Mouse (Mus musculus) intestine, embryonic 15.5 days (tissue): ENCODE data around the gene Nudt9. TPM values are rescaled to one million over a fixed set of nuclear protein-coding genes. Genes with fewer than 3 reads are reported as not detected.
"Not testable (repeated sequence)": the region's sequence is repeated elsewhere in the genome, so short reads cannot be mapped to it uniquely, and the experiment has no call there.

Experiments
- ATAC-seq: fragments of 200-750 bp; cut with Nextera tagmentation; 2 replicates; pipeline ENCODE4 v1.8.0; 2017; ENCODE audit warnings: moderate TSS enrichment, moderate library complexity
- H3K27ac ChIP-seq: fragments of 300-500 bp; sonication (generic); 2 replicates; pipeline ENCODE4 v1.5.1; 2015; ENCODE audit warnings: mild to moderate bottlenecking, inconsistent platforms
- H3K27me3 ChIP-seq: fragments of 300-500 bp; sonication (generic); replicated peaks from 2 replicates; pipeline ENCODE4 v1.6.1; 2015; ENCODE audit warnings: inconsistent platforms
- H3K36me3 ChIP-seq: fragments of 300-500 bp; sonication (generic); 2 replicates; pipeline ENCODE4 v1.6.1; 2015; ENCODE audit warnings: inconsistent platforms
- H3K4me1 ChIP-seq: fragments of 300-500 bp; sonication (generic); replicated peaks from 2 replicates; pipeline ENCODE4 v1.6.1; 2015; ENCODE audit warnings: inconsistent platforms
- H3K4me2 ChIP-seq: fragments of 300-500 bp; sonication (generic); replicated peaks from 2 replicates; pipeline ENCODE4 v1.6.1; 2015; ENCODE audit warnings: mild to moderate bottlenecking, inconsistent platforms
- H3K4me3 ChIP-seq: fragments of 300-500 bp; sonication (generic); replicated peaks from 2 replicates; pipeline ENCODE4 v1.5.1; 2015; ENCODE audit warnings: inconsistent platforms
- H3K9ac ChIP-seq: fragments of 300-500 bp; sonication (generic); 2 replicates; pipeline ENCODE4 v1.6.1; 2015; ENCODE audit warnings: inconsistent platforms
- H3K9me3 ChIP-seq: fragments of 300-500 bp; sonication (generic); 2 replicates; pipeline ENCODE4 v1.6.1; 2016; ENCODE audit warnings: inconsistent platforms
- WGBS: fragments of 180-500 bp; shearing (Covaris S2); methylation state at CpG from one replicate; pipeline ENCODE4 v1.1.7; 2015; 5-methylcytosine and 5-hydroxymethylcytosine counted together
- polyA plus RNA-seq: library from polyadenylated mRNA; unstranded; fragments of >200 nt; fragmentation: Nextera tagmentation; extraction: Ambion mirVana; gene quantifications from 2 replicates; pipeline ENCODE4 v1.2.1, GENCODE M21; 2015

Gene Nudt9
- polyA plus RNA-seq, 1 experiment from 2014 or later, result 63.6 TPM

GRCm38 (mm10) chr5:104021597-104022378 lies 24.3 kb upstream of the Nudt9 start, which contains the start of gene Hsd17b11:
Gene Hsd17b11 (minus strand): TSS chr5:104021919.
- peak; percentile 96 for ATAC-seq
- Histone ChIP-seq H3K27ac (peak within 1 kb of the TSS; percentile 92), H3K4me3 (peak within 1 kb of the TSS; percentile 47), H3K4me2 (peak within 1 kb of the TSS; percentile 73), H3K9ac (peak within 1 kb of the TSS; percentile 48), H3K9me3 (no peaks in the 10 kb centered on the region), H3K27me3 (no peaks in the 10 kb centered on the region), H3K4me1 (peaks cover 10% of the 10 kb centered on the region; the same call in 1 of the 2 replicates), H3K36me3 (peaks cover 8% of the 10 kb centered on the region)
- 1% methylated on average over 31 of the region's 31 CpGs for WGBS

DNA sequence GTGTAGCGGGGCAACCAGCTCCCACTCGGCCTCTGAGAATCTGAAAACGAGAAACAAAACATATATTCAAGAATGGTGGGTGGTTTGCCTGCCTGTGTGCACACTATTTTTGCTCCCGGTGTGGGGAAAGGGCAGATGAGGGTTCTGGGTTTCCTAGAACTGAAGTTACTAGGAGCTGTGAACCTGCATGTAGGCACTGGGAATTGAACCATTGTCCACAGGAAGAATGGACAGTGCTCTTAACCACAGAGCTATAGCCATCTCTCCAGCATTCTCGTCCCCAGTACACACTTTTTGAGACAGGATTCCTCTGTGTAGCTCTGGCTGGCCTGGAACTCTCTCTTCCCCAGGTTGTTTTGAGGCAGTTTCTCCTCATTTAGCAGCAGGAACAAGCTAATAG lies 23.5 kb upstream of the Nudt9 start:
- Histone ChIP-seq H3K9me3 (no peaks in the 10 kb centered on the region), H3K4me3 (0 out of 2 replicates have a peak overlapping the region, but pooled peaks have one; percentile 47)
- WGBS, result 36% methylated on average over 5 of the region's 5 CpGs

GRCm38 (mm10) chr5:104023289-104024020 lies 22.7 kb upstream of the Nudt9 start:
- no peak overlapping the region for H3K4me2 ChIP-seq
- H3K36me3 ChIP-seq, result no peaks in the 10 kb centered on the region
- H3K27ac ChIP-seq, result no peak overlapping the region
- no peak overlapping the region for H3K9ac ChIP-seq
- no peak overlapping the region for H3K4me3 ChIP-seq
- WGBS, result 72% methylated on average over 8 of the region's 8 CpGs
- no peaks in the 10 kb centered on the region for H3K9me3 ChIP-seq
- no peaks in the 10 kb centered on the region for H3K27me3 ChIP-seq
- peaks cover 10% of the 10 kb centered on the region; the same call in 1 of the 2 replicates for H3K4me1 ChIP-seq
- no peak for ATAC-seq

More for the DNA sequence above, 23.5 kb upstream of the Nudt9 start:
- H3K27ac ChIP-seq, result peak overlapping the region; percentile 92; the same call in 1 of the 2 replicates
- peaks cover 5% of the 10 kb centered on the region; the same call in 1 of the 2 replicates for H3K36me3 ChIP-seq
- H3K9ac ChIP-seq, result no peak overlapping the region
- peak overlapping the region; percentile 73 for H3K4me2 ChIP-seq
- ATAC-seq, result no peak
- no peaks in the 10 kb centered on the region for H3K27me3 ChIP-seq
- H3K4me1 ChIP-seq, result peaks cover 10% of the 10 kb centered on the region; the same call in 1 of the 2 replicates

GRCm38 (mm10) chr5:104024193-104024592 lies 21.9 kb upstream of the Nudt9 start:
- H3K4me2 ChIP-seq, H3K4me3 ChIP-seq, H3K27ac ChIP-seq, H3K36me3 ChIP-seq, H3K4me1 ChIP-seq, H3K27me3 ChIP-seq, H3K9ac ChIP-seq, H3K9me3 ChIP-seq, ATAC-seq: not testable (repeated sequence)
- WGBS, result 77% methylated on average over 5 of the region's 5 CpGs

- ATAC-seq, result no peak
- H3K9ac ChIP-seq, result no peak overlapping the region
- H3K9me3 ChIP-seq, result no peaks in the 10 kb centered on the region
- no peak overlapping the region for H3K4me3 ChIP-seq
- 0 out of 2 replicates have a peak overlapping the region, but pooled peaks have one; percentile 27 for H3K27ac ChIP-seq
- H3K4me2 ChIP-seq, result 0 out of 2 replicates have a peak overlapping the region, but pooled peaks have one; percentile 26
- H3K27me3 ChIP-seq, result no peaks in the 10 kb centered on the region
- WGBS, result 72% methylated on average over 11 of the region's 11 CpGs
- H3K4me1 ChIP-seq, result peaks cover 10% of the 10 kb centered on the region; the same call in 1 of the 2 replicates
- no peaks in the 10 kb centered on the region for H3K36me3 ChIP-seq
These were observed 21.3 kb upstream of the Nudt9 start for GRCm38 (mm10) chr5:104024762-104025161.

DNA sequence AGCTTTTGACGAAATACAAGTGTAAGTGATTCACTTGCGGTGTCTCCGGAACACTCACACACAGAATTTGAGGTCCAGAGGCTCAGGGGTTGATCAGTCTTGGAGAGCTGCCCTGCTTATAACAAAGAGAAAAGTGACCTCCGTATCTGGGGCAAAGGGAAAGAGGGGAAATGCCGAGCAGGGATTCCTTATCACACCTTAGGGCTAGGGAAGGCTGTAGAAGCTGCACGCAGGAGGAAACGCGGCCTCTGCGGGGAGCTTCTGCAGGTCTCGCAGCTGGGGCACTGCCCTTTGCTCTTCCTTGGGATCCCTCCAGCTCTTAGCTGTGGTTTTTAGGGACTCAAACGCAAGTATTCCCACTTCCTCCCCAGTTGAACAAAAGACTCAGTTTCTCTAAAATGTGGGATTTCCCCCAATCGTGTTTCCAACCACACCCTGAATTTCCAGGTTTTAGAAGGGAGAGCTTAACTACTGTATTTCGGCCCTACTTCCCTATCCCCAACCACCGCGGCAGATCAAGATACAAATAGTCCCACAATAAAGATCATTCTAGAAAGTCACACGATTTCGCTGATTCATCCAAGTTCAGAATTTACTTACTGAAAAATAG lies 20.8 kb upstream of the Nudt9 start:
- peak; percentile 29 for ATAC-seq
- 46% methylated on average over 17 of the region's 17 CpGs for WGBS
- Histone ChIP-seq H3K27ac (peak overlapping the region; percentile 27; the same call in 1 of the 2 replicates), H3K27me3 (no peaks in the 10 kb centered on the region), H3K36me3 (no peaks in the 10 kb centered on the region), H3K4me3 (no peak overlapping the region), H3K9ac (no peak overlapping the region), H3K4me1 (peaks cover 8% of the 10 kb centered on the region; the same call in 1 of the 2 replicates), H3K9me3 (no peaks in the 10 kb centered on the region), H3K4me2 (peak overlapping the region; percentile 26; the same call in 1 of the 2 replicates)

DNA sequence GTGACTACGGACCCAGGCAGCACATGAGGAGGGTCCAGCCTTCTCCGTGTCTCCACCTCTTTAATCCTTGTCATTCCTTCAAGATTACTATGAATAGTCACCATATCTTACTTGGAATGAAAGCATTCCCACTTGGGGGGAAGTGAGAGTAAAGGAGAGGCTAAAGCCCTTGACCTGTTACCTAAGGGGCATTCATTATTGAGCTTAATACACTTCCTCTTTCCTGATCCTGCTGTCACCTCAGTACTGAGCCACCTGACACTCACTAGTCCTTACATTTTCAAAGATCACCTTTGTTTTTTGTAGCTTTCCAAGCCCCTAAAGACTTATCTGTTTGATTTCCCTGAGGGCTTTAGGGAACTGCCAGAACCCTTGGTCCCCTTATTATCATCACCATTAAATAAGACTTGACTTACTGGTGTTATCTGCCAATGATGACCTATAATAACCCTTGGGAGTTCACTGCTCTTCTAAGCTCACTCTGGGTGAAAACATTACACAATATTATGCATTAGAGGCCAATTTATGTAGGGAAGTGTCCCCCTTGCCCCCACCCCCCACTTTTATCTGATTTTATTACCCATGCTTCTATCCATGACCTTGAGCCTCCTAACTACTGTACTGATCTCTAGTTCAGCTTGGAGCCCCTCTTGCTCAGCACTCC lies 13.5 kb upstream of the Nudt9 start:
- no peak; the same call in 1 of the 2 replicates for ATAC-seq
- Histone ChIP-seq H3K9me3 (no peaks in the 10 kb centered on the region), H3K27me3 (no peaks in the 10 kb centered on the region), H3K9ac (no peak overlapping the region), H3K4me2 (no peak overlapping the region), H3K36me3 (no peaks in the 10 kb centered on the region), H3K27ac (no peak overlapping the region), H3K4me1 (no peaks in the 10 kb centered on the region), H3K4me3 (no peak overlapping the region)
- 85% methylated on average over 2 of the region's 2 CpGs for WGBS

GRCm38 (mm10) chr5:104035066-104035465 lies 11.0 kb upstream of the Nudt9 start:
- no peaks in the 10 kb centered on the region for H3K9me3 ChIP-seq
- H3K4me3 ChIP-seq, result no peak overlapping the region
- no peaks in the 10 kb centered on the region for H3K27me3 ChIP-seq
- no peak overlapping the region for H3K9ac ChIP-seq
- no peak overlapping the region for H3K4me2 ChIP-seq
- no peak for ATAC-seq
- no peak overlapping the region for H3K27ac ChIP-seq
- no peaks in the 10 kb centered on the region for H3K36me3 ChIP-seq
- H3K4me1 ChIP-seq, result no peaks in the 10 kb centered on the region

- Histone ChIP-seq H3K27me3 (no peaks in the 10 kb centered on the region), H3K4me3 (no peak overlapping the region), H3K27ac (no peak overlapping the region), H3K9ac (no peak overlapping the region), H3K9me3 (no peaks in the 10 kb centered on the region), H3K4me1 (no peaks in the 10 kb centered on the region), H3K4me2 (no peak overlapping the region), H3K36me3 (no peaks in the 10 kb centered on the region)
- 43% methylated on average over 1 of the region's 1 CpGs for WGBS
- peak; percentile 39; the same call in 1 of the 2 replicates for ATAC-seq
These were observed 10.3 kb upstream of the Nudt9 start for GRCm38 (mm10) chr5:104035824-104036223.

DNA sequence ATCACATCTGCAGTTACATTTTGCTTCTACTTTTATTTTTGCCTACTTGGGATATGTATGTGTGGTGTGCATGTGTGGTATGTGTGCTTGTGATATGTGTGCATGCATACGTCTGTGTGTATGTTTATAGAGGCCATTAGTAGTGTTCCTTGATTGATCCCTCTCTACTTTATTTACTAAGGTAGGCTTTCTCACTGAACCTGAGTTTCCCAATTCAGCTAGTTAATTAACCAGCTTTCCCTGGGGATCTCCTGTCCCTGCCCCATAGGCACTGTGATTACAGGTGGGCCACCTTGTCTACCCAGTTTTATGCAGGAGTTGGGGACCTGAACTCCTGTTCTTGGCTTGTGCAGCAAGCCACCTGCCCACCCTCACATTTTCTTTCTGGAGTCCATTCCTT lies 9.4 kb upstream of the Nudt9 start:
- ATAC-seq, result no peak
- no peaks in the 10 kb centered on the region for H3K36me3 ChIP-seq
- no peak overlapping the region for H3K27ac ChIP-seq
- no peaks in the 10 kb centered on the region for H3K27me3 ChIP-seq
- no peaks in the 10 kb centered on the region for H3K9me3 ChIP-seq
- 76% methylated on average over 1 of the region's 1 CpGs for WGBS
- H3K9ac ChIP-seq, result no peak overlapping the region
- no peak overlapping the region for H3K4me2 ChIP-seq
- no peaks in the 10 kb centered on the region for H3K4me1 ChIP-seq
- H3K4me3 ChIP-seq, result no peak overlapping the region

GRCm38 (mm10) chr5:104039154-104039932 lies 6.8 kb upstream of the Nudt9 start:
- peak; percentile 53; the same call in 1 of the 2 replicates for ATAC-seq
- Histone ChIP-seq H3K4me3 (no peak overlapping the region), H3K4me1 (no peaks in the 10 kb centered on the region), H3K9ac (no peak overlapping the region), H3K27ac (no peak overlapping the region), H3K27me3 (no peaks in the 10 kb centered on the region), H3K9me3 (no peaks in the 10 kb centered on the region), H3K36me3 (no peaks in the 10 kb centered on the region), H3K4me2 (no peak overlapping the region)
- 59% methylated on average over 6 of the region's 6 CpGs for WGBS
